Mouse (Mus musculus) neural tube, embryonic 10.5 days (tissue): Measurements from ENCODE around the gene Mst1r.

Experiments
- DNase-seq: peaks from one replicate; pipeline ENCODE4 v3.0.0-alpha.2; 2017; ENCODE audit warnings: low spot score; ENCODE audit errors: extremely low spot score

Gene Mst1r

DNA sequence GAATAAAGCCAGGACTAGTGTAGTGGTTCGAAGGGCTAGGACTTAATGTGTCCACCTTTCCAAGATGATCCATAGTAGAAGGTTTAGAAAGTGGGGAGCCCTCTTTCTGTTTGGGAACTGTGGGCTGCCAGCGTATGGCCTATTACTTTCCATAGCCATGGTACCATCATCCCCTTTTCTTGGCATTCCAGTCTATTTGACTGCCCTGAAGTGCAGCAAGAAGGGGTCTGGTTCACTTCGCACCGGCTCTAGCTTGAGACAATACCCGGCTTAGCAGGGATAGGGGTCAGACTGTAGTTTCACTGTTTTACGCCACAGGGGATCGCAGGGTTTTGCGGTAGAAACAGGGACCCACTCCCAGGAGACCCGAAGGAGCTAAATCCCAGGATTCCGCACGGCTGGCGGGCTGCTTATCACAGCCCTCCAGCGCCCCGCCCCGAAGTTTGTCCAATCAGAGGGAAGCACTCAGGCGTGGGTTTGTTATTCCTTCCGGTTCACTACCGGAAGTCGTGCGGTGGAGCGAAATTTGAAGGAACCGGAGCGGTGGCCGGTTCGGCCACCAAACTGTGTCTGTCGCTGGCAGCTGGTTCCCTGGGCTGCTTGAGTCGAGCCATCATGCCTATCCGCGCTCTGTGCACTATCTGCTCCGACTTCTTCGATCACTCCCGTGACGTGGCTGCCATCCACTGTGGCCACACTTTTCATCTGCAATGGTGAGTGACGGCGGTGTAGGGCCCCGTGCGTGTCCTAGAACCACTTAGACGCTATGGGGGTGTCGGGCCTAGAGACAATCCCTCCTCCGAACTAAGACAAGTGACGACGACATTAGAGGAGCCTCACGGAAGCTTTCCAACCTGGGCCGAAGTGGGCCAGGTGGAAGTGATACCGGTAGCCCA is 44.0 kb downstream of the Mst1r start:
- DNase-seq, result peak; percentile 89

DNA sequence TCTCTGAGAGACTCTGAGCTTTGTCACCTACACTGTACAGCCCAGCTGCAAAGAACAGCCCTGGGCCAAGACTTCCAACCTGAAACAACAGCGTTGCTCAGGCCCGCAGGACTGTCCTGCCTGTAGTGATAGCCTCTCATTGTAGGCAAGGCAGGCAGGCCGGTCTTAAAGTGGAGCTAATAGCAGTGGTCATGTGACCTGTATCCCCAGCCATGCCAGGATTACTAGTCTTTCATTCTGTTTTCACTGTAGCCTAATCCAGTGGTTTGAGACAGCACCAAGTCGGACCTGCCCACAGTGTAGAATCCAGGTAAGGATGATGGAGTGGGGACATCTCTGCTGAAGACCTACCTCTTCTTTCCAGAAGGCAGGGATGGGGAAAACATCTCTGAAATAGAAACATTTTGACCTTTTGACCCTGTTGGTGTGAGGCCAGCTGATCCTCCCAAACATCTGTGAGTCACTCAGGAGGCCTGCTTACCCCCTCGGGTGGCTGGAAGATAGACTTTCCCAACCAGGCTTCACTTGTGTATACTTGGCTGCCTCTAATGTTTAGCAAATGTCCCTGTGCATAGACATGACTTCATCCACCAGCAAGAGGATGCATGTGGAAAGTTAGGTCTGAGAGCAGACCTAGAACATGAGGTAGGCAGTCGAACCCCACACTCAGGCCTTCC is 49.1 kb downstream of the Mst1r start:
- no peak for DNase-seq

DNA sequence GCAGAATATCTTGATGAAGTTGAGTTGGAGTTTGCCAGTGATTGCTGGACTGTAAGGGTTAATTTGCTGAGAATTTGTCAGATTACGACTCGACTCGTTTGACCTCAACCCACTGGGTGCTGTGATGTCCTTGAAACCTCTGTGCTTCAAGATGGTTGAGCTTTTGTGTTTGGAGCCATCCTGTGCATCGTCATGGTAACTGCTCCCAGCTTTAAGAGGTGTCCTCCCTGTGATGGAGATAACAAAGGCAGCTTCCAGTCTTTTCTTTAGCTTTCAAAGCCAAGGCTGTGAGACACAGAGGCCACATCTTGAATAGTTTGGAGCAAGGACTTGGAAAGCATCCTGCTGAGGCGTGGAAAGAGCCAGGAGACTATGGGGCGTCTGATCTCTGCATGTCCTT is 50.5 kb downstream of the Mst1r start:
- no peak for DNase-seq

DNA sequence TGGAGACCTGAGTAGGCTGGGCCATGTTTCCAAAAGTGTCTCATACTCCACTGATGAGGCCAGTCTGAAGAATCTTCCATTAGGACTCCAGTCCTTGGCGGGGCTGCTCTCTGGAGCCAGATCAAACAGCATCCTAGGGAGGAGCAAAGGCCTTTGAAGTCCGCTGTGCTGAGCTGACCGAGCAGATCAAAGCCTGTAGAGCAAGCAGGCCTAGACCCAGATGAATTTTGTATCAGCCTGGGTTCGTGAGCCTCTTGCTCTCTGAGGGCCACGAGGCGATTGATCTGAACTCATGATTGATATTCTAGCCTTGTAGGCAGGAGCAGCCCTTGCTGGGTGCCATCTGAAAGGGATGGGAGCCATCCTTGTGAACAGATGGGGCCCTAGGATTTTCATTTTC is 53.2 kb downstream of the Mst1r start:
- no peak for DNase-seq

DNA sequence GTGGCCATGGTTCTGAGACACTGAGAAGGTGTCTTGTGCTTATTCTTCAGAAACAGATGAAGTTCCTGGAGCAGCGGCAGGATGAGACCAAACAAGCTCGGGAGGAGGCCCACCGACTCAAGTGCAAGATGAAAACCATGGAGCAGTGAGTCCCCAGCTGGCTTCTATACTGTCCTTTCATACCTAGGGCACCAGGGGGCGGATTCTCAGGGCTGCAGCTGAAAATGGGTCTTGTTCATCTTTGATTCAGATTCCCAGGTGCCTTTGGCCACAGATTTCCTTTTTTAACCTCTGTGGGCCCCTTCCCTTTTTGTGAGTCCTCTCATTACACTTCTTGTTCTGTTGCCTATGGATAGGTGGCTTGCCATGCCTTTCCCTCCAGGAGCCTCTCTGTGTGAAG is 54.3 kb downstream of the Mst1r start:
- no peak for DNase-seq

DNA sequence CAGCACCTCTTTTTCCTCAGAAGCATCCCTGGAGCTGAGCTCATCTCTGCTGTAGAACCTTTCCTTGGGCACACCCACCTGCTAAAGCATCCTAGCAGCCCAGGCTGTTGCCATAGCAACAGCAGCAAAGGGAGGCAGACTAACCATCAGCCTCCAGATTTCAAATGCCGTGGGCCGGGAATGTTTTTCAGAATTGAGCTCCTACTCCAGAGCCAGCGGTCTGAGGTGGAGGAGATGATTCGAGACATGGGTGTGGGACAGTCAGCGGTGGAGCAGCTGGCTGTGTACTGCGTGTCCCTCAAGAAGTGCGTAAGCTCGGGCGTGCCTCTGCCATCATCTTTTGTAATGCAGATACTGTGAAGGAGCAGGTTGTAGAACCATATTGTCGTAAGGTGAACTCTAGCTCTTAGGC is 54.7 kb downstream of the Mst1r start:
- no peak for DNase-seq

DNA sequence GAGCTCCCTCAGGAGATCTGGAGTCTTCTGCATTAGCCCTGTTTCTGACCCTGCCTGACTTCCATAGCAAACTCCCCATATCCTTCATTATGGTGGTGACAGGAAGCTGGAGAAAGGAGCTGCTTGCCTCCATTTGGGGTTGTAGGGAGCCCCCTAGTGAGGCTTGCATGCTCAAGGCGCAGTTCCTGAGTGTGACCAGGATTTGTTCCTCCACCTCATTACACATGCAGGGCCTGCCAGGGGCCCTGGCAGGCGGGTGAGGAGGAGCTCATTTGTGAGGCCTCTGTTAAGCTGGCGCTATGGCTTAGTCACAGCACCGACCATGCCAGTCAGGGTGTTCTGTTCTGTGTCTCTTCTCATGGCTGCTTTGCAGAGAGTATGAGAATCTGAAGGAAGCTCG is 55.2 kb downstream of the Mst1r start:
- DNase-seq, result no peak

DNA sequence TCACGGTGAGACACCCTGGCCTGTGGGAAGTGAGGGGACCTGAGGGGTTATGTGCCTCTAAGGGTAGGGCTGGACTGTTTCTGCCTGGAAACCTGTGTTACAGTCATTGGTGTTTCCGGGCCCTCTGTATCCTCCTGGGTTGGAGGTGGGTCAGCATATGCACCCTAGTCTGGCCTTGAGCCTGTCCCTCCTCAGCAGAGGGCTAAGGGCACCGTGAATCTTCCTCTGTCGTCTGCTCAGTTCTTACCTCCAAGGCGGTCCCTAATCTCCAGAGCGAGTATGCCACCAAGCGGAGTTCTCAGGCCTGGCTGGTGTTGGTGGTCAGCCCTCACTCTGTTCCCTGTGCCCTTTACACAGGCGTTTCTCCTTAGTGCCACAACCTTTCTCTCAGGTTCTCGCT is 56.2 kb downstream of the Mst1r start:
- DNase-seq, result no peak

DNA sequence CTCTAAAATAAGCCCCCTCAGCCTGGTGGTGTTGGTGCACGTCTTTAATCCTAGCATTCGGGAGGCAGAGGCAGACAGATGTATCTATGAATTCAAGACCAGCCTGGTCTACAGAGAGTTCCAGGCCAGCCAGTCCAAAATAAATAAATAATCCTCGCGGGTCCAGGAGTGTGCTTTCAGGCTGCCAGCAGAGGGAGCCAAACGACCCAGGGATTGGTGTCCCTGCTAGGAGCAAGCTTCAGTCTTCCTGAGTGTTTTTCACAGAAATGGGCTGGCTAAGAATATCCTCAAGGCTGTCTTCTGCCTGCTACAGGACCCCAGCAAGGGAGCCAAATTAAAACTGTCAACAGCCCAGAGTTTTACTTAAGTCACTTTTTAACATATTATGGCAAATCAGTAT is 57.0 kb downstream of the Mst1r start:
- DNase-seq, result peak; percentile 87

DNA sequence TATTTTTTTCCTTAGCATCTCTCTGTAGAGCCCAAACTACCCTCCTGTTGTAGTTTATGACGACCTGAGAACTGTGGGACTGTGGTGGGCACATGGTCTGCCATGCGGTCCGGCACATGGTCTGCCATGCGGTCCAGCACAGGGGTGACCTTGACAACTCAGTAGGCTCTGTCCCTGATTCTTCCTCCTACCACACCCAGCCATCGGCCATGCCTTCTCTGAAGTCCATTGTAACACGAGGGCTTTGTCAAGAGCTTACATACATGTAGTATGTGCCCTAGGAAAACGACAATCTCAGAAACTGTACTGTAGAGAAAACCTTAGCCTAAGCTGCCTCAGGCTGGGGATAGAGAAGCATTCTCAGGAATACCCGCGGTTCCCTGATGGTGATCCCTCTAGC is 58.0 kb downstream of the Mst1r start:
- no peak for DNase-seq

DNA sequence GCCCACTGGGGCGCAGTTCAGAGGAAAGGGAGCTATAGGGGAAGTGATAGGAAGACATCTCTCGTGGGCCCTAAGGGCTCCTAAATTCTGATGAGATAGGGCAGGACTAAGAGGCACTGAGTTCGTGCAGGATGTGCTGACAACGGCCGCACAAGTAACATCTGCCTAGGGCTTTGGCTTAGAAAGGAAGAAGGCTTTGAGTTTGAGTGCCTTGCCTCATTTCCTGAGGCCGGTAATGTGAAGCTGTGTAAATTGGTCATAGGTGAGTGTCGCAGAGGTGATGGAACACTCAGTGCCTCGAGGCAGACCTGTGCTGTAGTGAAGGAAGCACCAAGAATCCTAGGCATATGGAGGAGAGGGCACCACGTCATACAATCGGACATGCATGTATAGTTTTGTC is 60.0 kb downstream of the Mst1r start:
- DNase-seq, result no peak

DNA sequence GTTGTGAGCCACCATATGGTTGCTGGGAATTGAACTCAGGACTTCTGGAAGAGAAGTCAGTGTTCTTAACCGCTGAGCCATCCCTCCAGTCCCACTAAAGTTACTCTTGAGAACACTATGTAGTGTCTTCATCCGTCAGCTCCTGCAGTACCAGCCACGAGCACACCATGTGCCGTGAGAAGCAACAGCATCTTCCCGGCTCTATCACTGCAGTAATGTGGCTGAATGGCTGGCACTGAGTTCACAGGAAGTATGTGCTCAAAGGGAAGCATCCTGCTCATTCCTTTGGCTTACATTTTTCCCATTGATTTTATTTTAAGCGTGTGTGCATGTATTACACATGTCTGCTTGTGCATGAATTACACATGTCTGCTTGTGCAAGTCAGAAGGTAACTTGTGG is 60.8 kb downstream of the Mst1r start:
- no peak for DNase-seq

DNA sequence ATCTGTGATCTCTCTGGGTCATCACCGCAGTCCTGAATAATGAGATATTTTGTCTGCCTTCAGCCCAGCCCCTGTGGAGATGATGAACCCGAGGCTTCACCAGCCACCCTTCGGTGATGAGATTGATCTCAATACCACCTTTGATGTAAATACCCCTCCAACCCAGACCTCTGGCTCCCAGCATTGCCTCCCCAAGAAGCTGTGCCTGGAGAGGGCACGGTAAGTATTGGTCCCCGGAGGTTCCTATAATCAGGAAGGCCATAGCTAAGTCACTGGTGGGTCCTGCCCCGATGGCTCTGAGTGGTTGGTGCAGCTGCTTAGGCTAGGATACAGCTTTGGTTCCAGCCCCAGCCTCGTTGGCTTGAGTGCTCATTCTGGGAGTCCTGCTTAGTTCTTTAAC is 61.9 kb downstream of the Mst1r start:
- DNase-seq, result no peak
